Mouse (Mus musculus) embryonic facial prominence, embryonic 10.5 days (tissue): ENCODE measurements at regions not wholly inside any gene's neighbourhood (a gene's known extent, or its start where the extent isn't known, plus 50 kb on each side); places are given as distances from the start of the nearest gene placed in this dataset.
A peak's percentile ranks its signal among the peaks of the same experiment; 100 is the strongest.

Source experiments
- DNase-seq: peaks from one replicate; pipeline ENCODE4 v3.0.0-alpha.2; 2017; ENCODE audit warnings: low spot score
- H3K27ac ChIP-seq: fragments of 300-500 bp; sonication (generic); replicated peaks from 2 replicates; pipeline ENCODE4 v1.5.1; 2016; ENCODE audit warnings: mild to moderate bottlenecking
- H3K27me3 ChIP-seq: fragments of 300-500 bp; sonication (generic); replicated peaks from 2 replicates; pipeline ENCODE4 v1.6.1; 2016; ENCODE audit warnings: low read depth, mild to moderate bottlenecking; ENCODE audit not compliant: poor library complexity, severe bottlenecking
- H3K36me3 ChIP-seq: fragments of 300-500 bp; sonication (generic); replicated peaks from 2 replicates; pipeline ENCODE4 v1.6.1; 2016; ENCODE audit warnings: mild to moderate bottlenecking, moderate library complexity
- H3K4me1 ChIP-seq: fragments of 300-500 bp; sonication (generic); 2 replicates; pipeline ENCODE4 v1.6.1; 2016
- H3K4me3 ChIP-seq: fragments of 300-500 bp; sonication (generic); 2 replicates; pipeline ENCODE4 v1.5.1; 2016; ENCODE audit warnings: mild to moderate bottlenecking, moderate library complexity
- H3K9me3 ChIP-seq: fragments of 300-500 bp; sonication (generic); 2 replicates; pipeline ENCODE4 v1.6.1; 2016; ENCODE audit warnings: mild to moderate bottlenecking
- whole genome bisulfite sequencing: fragments of 180-500 bp; shearing (Covaris S2); methylation state at CpG from one replicate; pipeline ENCODE4 v1.1.7; 2016; 5-methylcytosine and 5-hydroxymethylcytosine counted together

GRCm38 (mm10) chr7:35920194-35920609 lies 117.4 kb upstream of the Zfp507 start:
- peaks cover 24% of the 10 kb centered on the region for H3K4me1 ChIP-seq
- no peak for DNase-seq
- 84% methylated on average over 11 of the region's 11 CpGs for WGBS
- peaks cover 33% of the 10 kb centered on the region for H3K27me3 ChIP-seq
- H3K27ac ChIP-seq, result no peak overlapping the region
- no peaks in the 10 kb centered on the region for H3K36me3 ChIP-seq
- H3K9me3 ChIP-seq, result peaks cover 7% of the 10 kb centered on the region; the same call in 1 of the 2 replicates
- H3K4me3 ChIP-seq, result no peak overlapping the region

GRCm38 (mm10) chr7:35910109-35910706 lies 107.4 kb upstream of the Zfp507 start:
- peaks cover 6% of the 10 kb centered on the region; the same call in 1 of the 2 replicates for H3K4me1 ChIP-seq
- no peaks in the 10 kb centered on the region for H3K27me3 ChIP-seq
- H3K4me3 ChIP-seq, result no peak overlapping the region
- no peaks in the 10 kb centered on the region for H3K9me3 ChIP-seq
- WGBS, result 71% methylated on average over 8 of the region's 8 CpGs
- no peaks in the 10 kb centered on the region for H3K36me3 ChIP-seq
- H3K27ac ChIP-seq, result no peak overlapping the region
- no peak for DNase-seq

- Histone ChIP-seq H3K9me3 (0 out of 2 replicates have a peak, but pooled peaks cover 3% of the 10 kb centered on the region), H3K36me3 (no peaks in the 10 kb centered on the region), H3K27me3 (peaks cover 14% of the 10 kb centered on the region), H3K27ac (no peak overlapping the region), H3K4me1 (peaks cover 7% of the 10 kb centered on the region), H3K4me3 (peak overlapping the region; percentile 39; the same call in 1 of the 2 replicates)
- peak; percentile 82 for DNase-seq
- 3% methylated on average over 17 of the region's 17 CpGs for WGBS
Observed at GRCm38 (mm10) chr7:35901942-35902381, 99.2 kb upstream of the Zfp507 start.

GRCm38 (mm10) chr7:35898701-35899445 lies 96.1 kb upstream of the Zfp507 start:
- H3K27ac ChIP-seq, result no peak overlapping the region
- peaks cover 7% of the 10 kb centered on the region for H3K4me1 ChIP-seq
- 0 out of 2 replicates have a peak, but pooled peaks cover 3% of the 10 kb centered on the region for H3K9me3 ChIP-seq
- H3K36me3 ChIP-seq, result no peaks in the 10 kb centered on the region
- no peak for DNase-seq
- 88% methylated on average over 6 of the region's 6 CpGs for WGBS
- H3K4me3 ChIP-seq, result no peak overlapping the region
- peaks cover 14% of the 10 kb centered on the region for H3K27me3 ChIP-seq

- DNase-seq, result no peak
- no peaks in the 10 kb centered on the region for H3K27me3 ChIP-seq
- no peak overlapping the region for H3K27ac ChIP-seq
- no peaks in the 10 kb centered on the region for H3K4me1 ChIP-seq
- H3K4me3 ChIP-seq, result no peak overlapping the region
- WGBS, result 30% methylated on average over 2 of the region's 2 CpGs
- no peaks in the 10 kb centered on the region for H3K9me3 ChIP-seq
- H3K36me3 ChIP-seq, result no peaks in the 10 kb centered on the region
Observed at GRCm38 (mm10) chr7:35893292-35893691, 90.5 kb upstream of the Zfp507 start.

- Histone ChIP-seq H3K9me3 (no peaks in the 10 kb centered on the region), H3K27me3 (no peaks in the 10 kb centered on the region), H3K4me3 (no peak overlapping the region), H3K27ac (no peak overlapping the region), H3K36me3 (no peaks in the 10 kb centered on the region), H3K4me1 (no peaks in the 10 kb centered on the region)
- DNase-seq, result no peak
- WGBS, result 88% methylated on average over 11 of the region's 11 CpGs
Observed at GRCm38 (mm10) chr7:35886051-35886450, 83.2 kb upstream of the Zfp507 start.

GRCm38 (mm10) chr7:35879755-35880304 lies 77.0 kb upstream of the Zfp507 start:
- no peak overlapping the region for H3K27ac ChIP-seq
- DNase-seq, result peak; percentile 81
- no peaks in the 10 kb centered on the region for H3K27me3 ChIP-seq
- H3K36me3 ChIP-seq, result no peaks in the 10 kb centered on the region
- H3K4me3 ChIP-seq, result no peak overlapping the region
- 54% methylated on average over 9 of the region's 9 CpGs for WGBS
- 0 out of 2 replicates have a peak, but pooled peaks cover 3% of the 10 kb centered on the region for H3K4me1 ChIP-seq
- H3K9me3 ChIP-seq, result peaks cover 1% of the 10 kb centered on the region; the same call in 1 of the 2 replicates

GRCm38 (mm10) chr7:35878164-35878563 lies 75.4 kb upstream of the Zfp507 start:
- H3K36me3 ChIP-seq, result no peaks in the 10 kb centered on the region
- H3K4me3 ChIP-seq, result no peak overlapping the region
- H3K27ac ChIP-seq, result no peak overlapping the region
- peaks cover 7% of the 10 kb centered on the region; the same call in 1 of the 2 replicates for H3K9me3 ChIP-seq
- H3K27me3 ChIP-seq, result no peaks in the 10 kb centered on the region
- no peak for DNase-seq
- WGBS, result 89% methylated on average over 7 of the region's 7 CpGs
- 0 out of 2 replicates have a peak, but pooled peaks cover 3% of the 10 kb centered on the region for H3K4me1 ChIP-seq

GRCm38 (mm10) chr7:35861049-35861448 lies 58.2 kb upstream of the Zfp507 start:
- DNase-seq, result no peak
- H3K4me1 ChIP-seq, result no peaks in the 10 kb centered on the region
- H3K36me3 ChIP-seq, result no peaks in the 10 kb centered on the region
- H3K9me3 ChIP-seq, result no peaks in the 10 kb centered on the region
- 82% methylated on average over 10 of the region's 10 CpGs for WGBS
- H3K4me3 ChIP-seq, result no peak overlapping the region
- no peak overlapping the region for H3K27ac ChIP-seq
- H3K27me3 ChIP-seq, result no peaks in the 10 kb centered on the region

GRCm38 (mm10) chr7:35859601-35860000 lies 56.8 kb upstream of the Zfp507 start:
- DNase-seq, result peak; percentile 38
- 28% methylated on average over 3 of the region's 3 CpGs for WGBS
- H3K27me3 ChIP-seq, result no peaks in the 10 kb centered on the region
- no peaks in the 10 kb centered on the region for H3K4me1 ChIP-seq
- H3K4me3 ChIP-seq, result no peak overlapping the region
- H3K27ac ChIP-seq, result no peak overlapping the region
- no peaks in the 10 kb centered on the region for H3K9me3 ChIP-seq
- no peaks in the 10 kb centered on the region for H3K36me3 ChIP-seq

GRCm38 (mm10) chr7:35857693-35858092 lies 54.9 kb upstream of the Zfp507 start:
- Histone ChIP-seq H3K27ac (no peak overlapping the region), H3K4me3 (no peak overlapping the region), H3K36me3 (no peaks in the 10 kb centered on the region), H3K9me3 (no peaks in the 10 kb centered on the region), H3K27me3 (no peaks in the 10 kb centered on the region), H3K4me1 (no peaks in the 10 kb centered on the region)
- DNase-seq, result no peak
- 88% methylated on average over 10 of the region's 10 CpGs for WGBS
